Mouse (Mus musculus) G1E-ER4 (cell line): ENCODE measurements around the gene Dars. TPM values are rescaled to one million over a fixed set of nuclear protein-coding genes. Genes with fewer than 3 reads are reported as not detected.

Experiments
- GATA1 ChIP-seq: IDR thresholded peaks from one replicate; pipeline ENCODE4 v1.8.0; 2012; ENCODE audit warnings: low read length, inconsistent platforms
- polyA plus RNA-seq: library from polyadenylated mRNA; stranded (reverse); fragments of >175 nt; gene quantifications from 2 replicates; pipeline ENCODE4 v1.2.3, GENCODE M21; 2012

Gene Dars
- 166 and 261 TPM in 2 replicates for polyA plus RNA-seq

DNA sequence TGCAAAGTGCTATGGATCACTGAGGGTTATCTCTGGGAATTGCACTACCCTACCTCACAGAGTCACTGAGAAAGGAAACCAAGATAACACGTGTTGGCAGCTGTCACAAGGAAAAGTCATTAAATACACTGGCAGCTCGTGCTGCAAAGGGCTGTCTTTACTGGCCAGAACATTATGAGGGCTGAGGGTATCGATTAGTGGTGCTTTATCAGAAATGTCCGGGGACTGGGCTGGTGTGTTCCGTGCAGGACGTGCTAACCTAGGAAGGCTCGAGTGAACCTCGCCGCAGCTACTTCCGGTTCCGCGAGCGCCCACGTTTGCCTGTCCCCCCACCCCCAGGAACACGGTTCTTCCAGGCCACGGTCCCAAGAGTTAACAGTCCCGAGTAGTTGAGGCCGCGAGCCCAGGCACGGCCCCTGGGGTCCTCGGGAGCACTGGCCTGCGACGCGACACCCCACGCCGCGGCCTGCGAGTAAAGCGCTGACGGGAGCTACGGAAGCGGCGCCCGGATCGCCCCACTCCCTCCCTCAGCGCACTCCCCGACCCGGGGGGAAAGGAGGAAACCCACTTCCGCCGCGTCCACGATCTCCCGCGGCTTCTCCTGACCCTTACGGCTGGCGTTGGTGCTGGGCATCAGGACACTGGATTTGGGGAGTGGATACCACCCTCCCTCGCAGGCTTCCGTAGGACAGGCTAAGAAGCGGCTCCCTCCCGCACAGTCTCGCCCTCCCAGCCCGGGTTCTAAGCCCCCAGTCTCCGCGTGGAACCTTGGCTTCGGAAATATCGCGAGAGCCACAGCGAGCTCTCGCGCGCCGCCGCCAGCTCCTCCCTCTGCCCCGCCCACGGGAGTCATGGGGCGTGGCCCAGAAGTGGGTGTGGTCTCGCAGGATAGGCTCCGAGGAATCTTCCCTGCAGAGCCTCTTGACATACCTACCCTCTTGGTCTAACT lies at the start of gene Dars:
Gene Dars, minus strand, starts transcription at position 785 of the 949 bp plus-strand sequence.
- TF ChIP-seq GATA1: peak; percentile 69

DNA sequence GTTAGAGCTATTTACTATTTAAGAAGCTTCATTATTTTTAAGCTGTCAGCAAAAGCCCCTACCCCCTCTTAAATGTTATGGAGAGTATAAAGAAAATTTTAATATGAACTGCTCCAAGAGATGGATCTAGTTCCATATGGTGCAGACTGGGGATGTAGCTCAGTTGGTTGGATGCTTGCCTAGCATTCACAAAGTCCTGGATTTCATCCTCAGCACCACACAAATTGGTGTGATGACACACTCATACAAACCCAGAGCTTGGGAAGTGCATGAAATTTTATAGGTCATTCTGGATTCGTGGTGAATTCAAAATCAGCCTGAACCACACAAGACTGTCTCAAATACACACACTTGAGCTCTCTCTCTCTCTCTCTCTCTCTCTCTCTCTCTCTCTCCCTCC lies 49.7 kb upstream of the Dars start:
- no peak for TF ChIP-seq GATA1

DNA sequence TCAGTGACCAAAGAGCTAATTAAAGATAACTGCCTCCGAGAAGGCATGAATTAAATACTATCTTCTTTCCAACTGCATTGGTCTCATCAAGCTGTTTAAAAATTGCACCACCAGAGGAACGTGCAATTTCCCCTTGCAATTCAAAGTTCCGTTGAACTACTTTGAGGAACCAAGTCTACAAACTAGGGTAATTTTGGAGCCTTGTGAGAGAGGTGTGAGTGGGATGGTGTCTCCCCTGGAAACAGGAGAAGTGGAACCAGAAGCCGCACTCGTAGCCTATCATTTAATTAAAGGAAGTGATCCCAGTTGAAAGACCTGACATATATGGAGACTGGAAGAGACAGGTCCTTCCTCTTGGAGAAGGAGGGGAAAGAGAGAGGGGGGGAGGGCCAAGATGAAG lies 46.3 kb upstream of the Dars start:
- no peak for TF ChIP-seq GATA1

DNA sequence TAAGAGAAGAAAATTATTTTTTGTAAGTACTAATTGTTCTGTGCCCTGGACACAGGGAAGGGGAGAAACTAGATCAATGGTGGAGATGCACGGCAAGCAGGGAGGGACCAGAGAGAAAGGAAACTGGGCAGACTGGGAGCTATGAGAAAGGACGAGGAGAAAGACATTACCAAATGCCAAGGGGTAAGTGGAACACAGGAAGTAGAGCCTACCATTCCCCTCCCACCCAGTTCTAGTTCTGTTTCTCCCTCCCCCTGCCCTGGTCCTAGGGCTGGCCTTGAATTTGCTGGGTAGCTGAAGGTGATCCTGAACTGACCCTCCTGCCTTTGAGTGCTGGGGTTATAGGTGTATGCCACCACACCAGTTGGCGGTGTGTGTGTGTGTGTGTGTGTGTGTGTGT lies 45.2 kb upstream of the Dars start:
- TF ChIP-seq GATA1: no peak

DNA sequence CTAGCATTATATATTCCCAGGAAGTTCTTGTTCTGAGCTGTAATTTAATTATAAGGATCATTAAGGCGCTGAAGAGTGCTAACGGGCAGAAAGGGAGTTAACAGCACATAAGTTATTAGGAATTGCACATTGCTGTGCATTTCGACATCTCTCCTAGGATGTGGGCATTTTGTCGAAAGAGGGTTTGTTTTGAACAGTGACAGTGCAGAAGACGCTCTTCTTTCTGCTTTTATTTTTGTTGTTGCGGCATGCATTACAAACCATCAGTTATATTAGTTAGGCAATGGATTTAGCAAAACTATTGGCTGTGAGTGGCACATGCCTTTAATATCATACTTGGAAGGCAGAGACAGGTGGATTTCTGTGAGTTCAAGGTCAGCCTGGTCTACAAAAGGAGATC lies 43.6 kb upstream of the Dars start:
- TF ChIP-seq GATA1: no peak

DNA sequence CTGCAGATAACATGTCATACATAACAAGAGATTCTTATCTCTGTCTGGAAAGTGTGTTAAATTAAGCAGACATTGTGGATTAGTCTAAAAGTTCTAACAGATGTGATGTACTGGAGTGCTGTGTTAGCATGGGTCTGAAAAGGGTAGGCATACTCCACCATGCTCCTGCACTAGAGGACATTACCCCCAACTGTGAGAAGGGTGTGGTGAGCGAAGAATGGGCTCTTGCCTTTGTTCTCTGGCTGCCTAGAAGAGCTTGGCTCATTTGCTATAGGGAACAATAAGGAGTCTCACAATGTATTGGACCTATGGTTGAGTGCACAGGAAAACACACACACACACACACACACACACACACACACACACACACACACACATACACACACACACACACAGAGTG lies 42.3 kb upstream of the Dars start:
- no peak for TF ChIP-seq GATA1

DNA sequence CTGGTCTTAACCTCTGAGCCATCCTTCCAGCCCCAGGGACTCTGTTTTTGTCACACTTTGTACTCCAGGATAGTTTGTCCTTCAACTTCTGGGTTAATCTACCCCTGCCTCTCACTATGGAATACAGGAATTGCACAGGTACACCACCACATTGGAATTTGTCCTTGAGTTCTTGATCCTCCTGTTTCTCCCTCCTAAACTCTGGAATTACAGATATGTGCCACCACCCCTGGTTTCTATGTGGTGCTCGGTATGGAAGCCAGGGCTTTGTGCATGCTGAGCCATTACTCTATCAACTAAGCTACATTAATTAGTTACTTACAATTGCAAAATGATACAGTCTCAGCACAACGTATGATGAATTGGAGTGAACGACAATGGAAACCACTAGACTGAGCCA lies 41.8 kb upstream of the Dars start:
- no peak for TF ChIP-seq GATA1

DNA sequence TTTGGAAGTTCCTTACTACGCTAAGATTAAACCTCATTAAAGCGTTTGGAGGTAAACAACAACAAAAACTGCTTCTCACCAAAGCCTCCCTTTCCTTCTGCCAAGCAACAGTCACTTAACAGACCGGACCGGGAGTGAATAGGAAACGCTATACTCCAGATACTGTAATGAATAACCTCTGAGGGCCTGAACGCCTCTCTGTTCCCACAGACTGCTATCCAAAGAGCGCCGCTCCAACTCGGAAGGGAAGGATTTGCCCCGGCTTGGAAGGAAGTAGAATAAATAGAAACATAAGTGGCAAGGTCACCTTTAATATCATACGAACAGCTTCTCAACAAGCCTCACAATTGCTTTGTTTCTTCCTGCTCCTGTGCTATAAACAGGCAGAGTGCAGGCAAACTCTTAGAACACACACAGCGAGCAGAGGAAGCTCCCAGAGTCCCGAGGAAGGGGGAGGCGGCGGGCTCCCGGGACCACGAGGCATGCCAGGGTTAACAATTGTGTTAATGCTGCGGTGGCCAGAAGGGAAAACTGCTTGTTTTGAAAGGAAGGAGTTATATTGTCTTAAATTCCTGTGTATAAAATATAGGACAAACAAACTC lies 39.8 kb upstream of the Dars start:
- no peak for TF ChIP-seq GATA1

DNA sequence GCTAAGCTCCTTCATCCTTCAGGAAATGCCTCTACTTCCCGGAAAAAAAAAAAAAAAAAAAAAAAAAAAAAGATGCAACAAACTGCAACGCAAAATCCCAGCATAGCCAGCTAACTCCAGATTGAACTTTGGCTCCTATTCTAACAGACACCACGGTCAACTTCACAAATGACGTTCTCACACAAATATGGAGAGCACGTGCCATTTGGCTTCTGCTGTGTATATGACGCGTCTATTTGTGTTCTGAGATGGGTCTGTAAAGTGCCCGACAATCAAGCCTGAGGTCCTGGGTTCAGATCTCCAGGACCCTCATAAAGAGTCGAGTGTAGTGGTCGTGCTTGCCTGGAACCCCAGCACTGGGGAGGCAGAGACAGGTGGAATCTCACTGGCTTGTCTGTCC lies 39.1 kb upstream of the Dars start:
- no peak for TF ChIP-seq GATA1

DNA sequence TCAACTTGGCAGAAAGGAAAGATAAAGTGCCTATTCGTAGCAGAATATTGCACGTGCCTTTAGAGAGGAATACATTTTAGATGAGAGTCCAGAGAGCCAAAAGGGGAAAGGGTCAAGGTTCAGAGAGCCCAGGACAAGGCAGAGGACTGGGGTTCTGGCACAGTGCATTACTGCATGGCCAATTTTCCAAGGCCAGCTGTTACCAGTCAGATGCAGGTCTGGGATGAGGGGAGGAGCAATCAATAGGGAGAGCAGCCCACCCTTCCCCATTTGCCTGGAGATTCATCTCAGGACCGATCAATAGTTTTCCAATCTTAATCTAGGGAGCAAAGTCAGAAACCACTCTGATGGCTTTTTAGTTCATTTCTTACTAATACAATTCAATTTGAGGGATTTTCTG lies 35.0 kb upstream of the Dars start:
- TF ChIP-seq GATA1: no peak

DNA sequence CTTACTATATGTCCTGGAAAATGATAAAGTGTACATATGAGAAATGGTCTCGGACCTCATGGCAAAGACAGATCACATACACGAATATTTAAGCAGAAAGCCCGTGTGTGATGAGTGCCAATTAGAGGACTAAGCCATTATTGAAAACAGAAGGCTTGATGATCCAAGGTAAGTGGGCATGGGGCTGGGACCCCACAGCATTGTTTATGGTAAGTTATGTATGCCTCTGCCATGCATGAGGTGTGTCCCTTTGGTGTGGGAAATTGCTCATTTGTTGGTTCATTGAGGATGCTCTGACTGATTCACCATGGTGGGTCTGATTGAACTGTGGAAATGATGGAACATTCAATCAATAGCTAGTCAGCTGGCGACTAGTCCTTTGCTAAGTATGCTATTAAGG lies 34.0 kb upstream of the Dars start:
- TF ChIP-seq GATA1: no peak

DNA sequence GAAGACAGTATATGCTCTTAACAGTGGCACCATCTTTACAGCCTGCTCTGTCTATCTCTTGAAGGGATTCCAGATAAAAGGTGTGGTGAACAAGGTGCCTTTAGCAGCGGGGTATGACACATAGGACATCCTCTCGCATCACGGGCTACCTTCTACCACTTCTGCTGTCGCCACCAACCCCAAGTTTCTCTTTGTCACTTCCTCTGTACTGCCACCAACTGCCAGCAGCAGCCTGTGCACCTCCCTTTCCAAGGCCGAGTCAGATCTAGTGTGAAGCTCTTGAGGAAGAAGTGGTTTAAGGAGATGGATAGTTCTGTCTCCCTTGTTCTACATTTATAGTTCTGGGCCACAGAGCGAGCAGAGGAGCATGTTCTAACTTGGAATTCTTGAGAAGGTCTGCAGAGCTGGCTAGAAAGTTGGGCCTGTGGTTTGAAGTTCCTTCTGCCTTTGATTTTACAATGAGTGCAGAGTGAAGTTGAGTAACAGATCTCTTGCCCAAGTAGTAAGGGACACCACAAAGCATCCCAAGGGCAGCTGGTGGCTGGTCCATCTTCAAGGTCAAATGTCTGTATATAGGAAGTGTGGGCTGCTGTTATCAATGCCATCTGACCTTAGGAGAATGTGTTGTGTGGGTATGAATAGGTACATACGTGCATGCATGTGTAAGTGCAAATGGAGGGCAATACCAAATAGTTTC lies 30.2 kb upstream of the Dars start:
- no peak for TF ChIP-seq GATA1

DNA sequence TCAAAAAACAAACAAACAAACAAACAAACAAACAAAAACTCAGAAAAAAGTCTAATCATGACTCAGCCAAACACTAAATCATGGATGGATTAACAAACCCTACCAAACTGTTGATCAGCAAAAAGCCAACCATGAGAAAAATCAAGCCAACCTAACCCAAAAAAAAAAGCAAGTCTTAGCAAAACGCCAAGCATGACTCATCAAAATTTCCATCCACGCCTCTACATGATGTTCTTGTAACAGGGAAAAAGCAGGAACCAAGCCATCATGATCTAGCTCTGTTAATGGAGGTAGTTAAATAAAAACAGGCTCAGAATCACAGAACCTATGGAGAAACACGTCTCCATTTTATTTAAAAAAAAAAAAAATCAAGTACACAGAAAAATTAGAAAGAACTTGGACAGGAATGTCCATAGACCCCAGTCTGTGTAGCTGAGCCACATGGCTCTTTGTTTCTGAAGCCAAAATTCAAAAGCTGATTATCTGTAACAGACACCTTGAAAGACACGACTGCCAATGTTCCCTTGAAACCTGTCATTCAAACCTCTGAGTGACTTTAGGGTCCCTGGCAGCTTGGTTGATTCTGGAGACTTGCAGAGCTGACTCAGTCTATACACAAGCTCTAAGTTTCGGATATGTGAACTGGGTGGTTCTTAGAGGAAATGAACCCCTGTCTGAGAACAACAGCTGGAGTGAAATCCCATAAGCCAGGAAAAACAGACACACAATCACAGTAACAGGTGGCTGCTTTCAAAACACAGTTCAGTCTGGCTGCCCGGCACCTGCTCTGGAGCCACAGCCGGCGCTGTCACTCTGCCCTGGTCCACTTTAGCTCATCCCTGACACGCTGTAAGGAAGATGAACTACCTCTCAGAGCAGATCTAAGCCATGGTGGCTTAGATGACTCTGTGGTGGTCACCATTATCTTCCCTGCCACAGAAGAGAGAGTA lies 27.0 kb upstream of the Dars start:
- no peak for TF ChIP-seq GATA1

DNA sequence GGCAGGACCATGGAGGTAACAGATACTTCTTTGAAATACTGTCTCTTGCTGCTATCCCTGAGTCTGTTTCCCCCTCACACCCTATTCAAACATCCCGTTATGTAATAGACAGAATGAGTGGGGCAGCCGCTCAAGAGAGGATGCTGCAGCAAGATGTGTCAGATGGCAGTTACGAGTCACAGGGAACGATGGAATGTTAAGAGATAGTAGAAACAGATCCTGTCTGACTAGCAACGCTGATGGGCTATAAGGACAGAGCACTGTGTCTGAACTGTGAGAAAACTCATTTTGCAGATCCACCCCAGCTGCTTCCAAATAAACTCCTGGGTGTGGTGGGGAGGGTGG lies 23.9 kb upstream of the Dars start:
- no peak for TF ChIP-seq GATA1

DNA sequence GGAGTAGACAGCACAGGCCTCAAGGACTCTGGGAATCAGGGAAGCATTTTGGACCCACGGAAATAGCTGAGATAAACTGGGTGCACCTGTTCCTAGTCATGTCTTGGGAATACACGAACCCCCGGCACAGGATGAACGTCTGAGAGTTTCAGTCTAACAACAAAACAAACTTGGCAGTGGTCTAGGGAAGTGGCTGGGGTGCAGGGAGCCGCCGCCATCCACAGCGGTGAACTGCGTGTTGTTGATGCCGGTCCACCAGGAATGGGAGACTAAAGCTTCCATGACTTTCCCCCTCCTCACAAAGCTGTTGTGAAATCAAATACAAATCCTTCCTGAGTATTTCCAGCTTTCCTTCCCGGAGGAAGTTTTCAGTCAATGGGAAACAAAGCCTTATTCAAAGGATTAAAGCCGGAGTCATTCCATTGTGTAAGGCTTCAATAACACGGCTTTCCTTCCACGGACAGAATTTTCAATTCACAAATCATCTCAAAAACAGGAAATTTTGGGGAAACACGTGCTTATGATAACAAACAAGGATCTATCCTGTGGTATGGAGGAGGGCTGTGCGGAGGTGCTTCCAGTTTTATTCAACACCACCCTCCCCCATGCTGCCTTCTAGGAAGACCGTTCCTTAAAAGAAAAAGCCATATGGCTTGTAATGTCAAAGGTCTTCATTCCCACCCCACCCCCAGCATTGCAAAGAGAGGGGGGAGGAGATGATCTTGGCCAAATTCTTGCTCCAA lies 23.4 kb upstream of the Dars start:
- TF ChIP-seq GATA1: no peak
